Comparison of ENCODE assay signal across 8 mouse cellular contexts in genomic region chr3:88592942-88593576, GRCm38 (mm10). TPM values are rescaled to one million over a fixed set of nuclear protein-coding genes. Genes with fewer than 3 reads are reported as not detected.
A peak's percentile ranks its signal among the peaks of the same experiment; 100 is the strongest.
DNase-seq lines count a peak whose midpoint lies in the region; ATAC-seq and TF ChIP-seq lines count a peak whose summit lies in the region.
"Had no signal": no experiment of that assay in that cellular context is flagged by ENCODE, and none has a peak within 500 bp of the region (broad histone marks: within the 10 kb centered on the region; RNA-seq: fewer than 3 reads in every experiment).

No protein-coding gene starts in this region.

- peak overlapping the region; percentile 71 for H3K4me2 ChIP-seq in CH12.LX (ENCODE audit: insufficient read depth, low read depth, poor library complexity, severe bottlenecking)
- peak overlapping the region; percentile 24 for H3K4me2 ChIP-seq in lung, embryonic 16.5 days (ENCODE audit: low read depth, low read length)
- no peak overlapping the region for H3K4me2 ChIP-seq in kidney, embryonic 16.5 days (replicated peaks; ENCODE audit: low read depth, low read length)

- H3K9ac ChIP-seq in CH12.LX (ENCODE audit: insufficient read depth, low read depth) = peak overlapping the region; percentile 36
- 0 out of 2 replicates have a peak overlapping the region, but pooled peaks have one; percentile 39 for H3K9ac ChIP-seq in lung, embryonic 16.5 days (ENCODE audit: low read length)
- H3K9ac ChIP-seq in kidney, embryonic 16.5 days (replicated peaks; ENCODE audit: low read length) = no peak overlapping the region

- dilution Hi-C loops in CH12.LX (cut with MboI; ENCODE audit: extremely low pct_ligation_motif_present, extremely low pct_unique_long_range_greater_than_20kb, low sequenced_read_pairs) = no loop called here

- TF ChIP-seq CTCF in CH12.LX (conservative IDR thresholded peaks at IDR 0.05 in 1 of 2, IDR thresholded peaks at IDR 0.05 in 1 of 2; ENCODE audit: low read depth in 2 of 2, low read length in 2 of 2) = peak in 1 of 2 experiments; percentile 13; a peak in 1 of 4 replicates
- TF ChIP-seq CTCF in bone marrow, adult 2 months (IDR thresholded peaks at IDR 0.05; ENCODE audit: control insufficient read depth, insufficient read depth, low read length) = no peak
- no peak for TF ChIP-seq CTCF in left cerebral cortex, adult 2 months (IDR thresholded peaks at IDR 0.05)

- peak overlapping the region in 2 of 3 experiments; percentile 30 to 37 for H3K4me3 ChIP-seq in CH12.LX (replicated peaks in 1 of 3; ENCODE audit: low read depth in 2 of 3, low read length in 2 of 3, poor library complexity in 1 of 3)
- H3K4me3 ChIP-seq in bone marrow, adult 2 months (replicated peaks; ENCODE audit: control insufficient read depth, low read depth, low read length) = peak overlapping the region; percentile 32
- peak overlapping the region; percentile 22 for H3K4me3 ChIP-seq in lung, embryonic 16.5 days (ENCODE audit: low read length)
- H3K4me3 ChIP-seq in left cerebral cortex, adult 2 months = no peak overlapping the region
- H3K4me3 ChIP-seq in kidney, embryonic 16.5 days (ENCODE audit: low read length) = no peak overlapping the region

- H3K27ac ChIP-seq in CH12.LX (ENCODE audit: insufficient read depth, low read depth) = peak overlapping the region; percentile 76
- H3K27ac ChIP-seq in bone marrow, adult 2 months (ENCODE audit: control insufficient read depth, insufficient read depth, low read depth, low read length, poor library complexity) = peak overlapping the region; percentile 50
- H3K27ac ChIP-seq in lung, embryonic 16.5 days (ENCODE audit: low read length) = peak overlapping the region; percentile 92
- H3K27ac ChIP-seq in left cerebral cortex, adult 2 months = no peak overlapping the region
- no peak overlapping the region for H3K27ac ChIP-seq in kidney, embryonic 16.5 days (ENCODE audit: low read length)

- TF ChIP-seq POLR2A in CH12.LX (IDR thresholded peaks at IDR 0.05; ENCODE audit: low read depth, low read length) = peak; percentile 27; the same call in 1 of the 2 replicates
- no peak for TF ChIP-seq POLR2A in bone marrow, adult 2 months (IDR thresholded peaks at IDR 0.05; ENCODE audit: borderline replicate concordance, control insufficient read depth, low read depth, low read length)

- peak; percentile 39; the same call in 1 of the 2 replicates for ATAC-seq in lung, embryonic 16.5 days (ENCODE audit: low read depth)
- ATAC-seq in kidney, embryonic 16.5 days (ENCODE audit: low FRiP score, low TSS enrichment) = no peak

- 9% methylated on average over 10 of the region's 10 CpGs for WGBS in bone marrow, adult 2 months
- WGBS in lung, embryonic 16.5 days = 58% methylated on average over 10 of the region's 10 CpGs
- 69% methylated on average over 10 of the region's 10 CpGs for WGBS in kidney, embryonic 16.5 days

- peaks cover 13 to 29% of the 10 kb centered on the region in 2 experiments for H3K4me1 ChIP-seq in CH12.LX (ENCODE audit: control insufficient read depth in 1 of 2, insufficient read depth in 2 of 2)
- H3K4me1 ChIP-seq in bone marrow, adult 2 months (ENCODE audit: control insufficient read depth, insufficient read depth, low read length) = peaks cover 6% of the 10 kb centered on the region
- peaks cover 27% of the 10 kb centered on the region for H3K4me1 ChIP-seq in lung, embryonic 16.5 days (replicated peaks; ENCODE audit: control insufficient read depth, insufficient read depth, low read length)
- H3K4me1 ChIP-seq in kidney, embryonic 16.5 days (ENCODE audit: insufficient read depth, low read length) = peaks cover 20% of the 10 kb centered on the region

- H3K79me2 ChIP-seq in CH12.LX (replicated peaks; ENCODE audit: control insufficient read depth, extremely low read depth, insufficient read depth, poor library complexity, severe bottlenecking) = no peaks in the 10 kb centered on the region

- no peak for TF ChIP-seq RAD21 in CH12.LX (IDR thresholded peaks at IDR 0.05; ENCODE audit: low read depth, low read length)

- intact Hi-C loops in left cerebral cortex, adult 2 months (cut with DNase I) = loop anchor here (5.0 kb wide), 1 partner anchor 144 kb away; no protein-coding TSS in a partner anchor

- peak; percentile 88 for TF ChIP-seq EP300 in CH12.LX (IDR thresholded peaks at IDR 0.05; ENCODE audit: low read length)

- no peaks in the 10 kb centered on the region for H3K9me3 ChIP-seq in CH12.LX (replicated peaks; ENCODE audit: low read length)
- no peaks in the 10 kb centered on the region for H3K9me3 ChIP-seq in lung, embryonic 16.5 days (ENCODE audit: control insufficient read depth, low read length)
- H3K9me3 ChIP-seq in kidney, embryonic 16.5 days (ENCODE audit: low read length) = no peaks in the 10 kb centered on the region

- DNase-seq in CH12.LX (ENCODE audit: extremely low read depth) = peak; percentile 63
- DNase-seq in spleen, postnatal 10 days (ENCODE audit: low spot score in 2 of 2) = peak; percentile 44 to 55
- DNase-seq in left cerebral cortex, adult 2 months (ENCODE audit: extremely low spot score in 1 of 2, low spot score in 2 of 2) = no peak
- no peak for DNase-seq in layer of hippocampus, postnatal 14 days (ENCODE audit: low spot score in 2 of 2)
- DNase-seq: adrenal gland, adult 8-10 months had no signal

- H3K27me3 ChIP-seq in CH12.LX (replicated peaks) = no peaks in the 10 kb centered on the region
- no peaks in the 10 kb centered on the region for H3K27me3 ChIP-seq in lung, embryonic 16.5 days (ENCODE audit: control insufficient read depth, insufficient read depth, low read depth, low read length)
- H3K27me3 ChIP-seq in kidney, embryonic 16.5 days (ENCODE audit: insufficient read depth, low read length) = no peaks in the 10 kb centered on the region

- H3K36me3 ChIP-seq in CH12.LX (replicated peaks in 1 of 2; ENCODE audit: control insufficient read depth in 1 of 2, insufficient read depth in 1 of 2, low read length in 1 of 2) = peaks cover 5 to 28% of the 10 kb centered on the region in 2 experiments
- H3K36me3 ChIP-seq in lung, embryonic 16.5 days (ENCODE audit: control insufficient read depth, insufficient read depth, low read length) = 0 out of 2 replicates have a peak, but pooled peaks cover 2% of the 10 kb centered on the region
- peaks cover 11% of the 10 kb centered on the region for H3K36me3 ChIP-seq in kidney, embryonic 16.5 days (ENCODE audit: insufficient read depth, low read length)

- in situ Hi-C loops in CH12.LX (cut with MboI; ENCODE audit: low pct_ligation_motif_present, low pct_unique_long_range_greater_than_20kb, low sequenced_read_pairs) = no loop called here

RNA-seq across cellular contexts. Expression of gene Arhgef2, which starts 12.7 kb away (rescaled TPM):
- total RNA-seq in CH12.LX (2012; rRNA removed) = 40.0 and 43.9 TPM in 2 replicates
- total RNA-seq in CH12.LX (2014; rRNA removed) = 15.0 and 18.5 TPM in 2 replicates
- 31.4 and 43.1 TPM in 2 replicates for polyA plus RNA-seq in CH12.LX (2012; ENCODE audit: insufficient read length, low read depth)
- 39.3 and 96.1 TPM in 2 replicates for polyA plus RNA-seq in bone marrow, adult 2 months (2011; ENCODE audit: insufficient read depth, insufficient read length, low replicate concordance, missing spikeins)
- polyA plus RNA-seq in lung, embryonic 16.5 days (2015; fragmentation: Nextera tagmentation; extraction: Ambion mirVana) = 123 and 125 TPM in 2 replicates
- total RNA-seq in left cerebral cortex, adult 2 months (2021) = 100 to 1,000 TPM; 239 to 266 TPM
- polyA plus RNA-seq in kidney, embryonic 16.5 days (2015; fragmentation: Nextera tagmentation; extraction: Ambion mirVana) = 103 and 119 TPM in 2 replicates
- total RNA-seq in layer of hippocampus, postnatal 14 days (2021) = 100 to 1,000 TPM; 258 to 259 TPM

RNA-seq across cellular contexts. Expression of gene Ssr2, which starts 17.4 kb away (rescaled TPM):
- total RNA-seq in CH12.LX (2012; rRNA removed) = 364 and 435 TPM in 2 replicates
- total RNA-seq in CH12.LX (2014; rRNA removed) = 325 and 377 TPM in 2 replicates
- polyA plus RNA-seq in CH12.LX (2012; ENCODE audit: insufficient read length, low read depth) = 307 and 346 TPM in 2 replicates
- 46.1 and 84.8 TPM in 2 replicates for polyA plus RNA-seq in bone marrow, adult 2 months (2011; ENCODE audit: insufficient read depth, insufficient read length, low replicate concordance, missing spikeins)
- 354 and 367 TPM in 2 replicates for polyA plus RNA-seq in lung, embryonic 16.5 days (2015; fragmentation: Nextera tagmentation; extraction: Ambion mirVana)
- total RNA-seq in left cerebral cortex, adult 2 months (2021) = 10 to 100 TPM; 90.2 to 90.3 TPM
- 269 and 323 TPM in 2 replicates for polyA plus RNA-seq in kidney, embryonic 16.5 days (2015; fragmentation: Nextera tagmentation; extraction: Ambion mirVana)
- 100 to 1,000 TPM; 110 to 120 TPM for total RNA-seq in layer of hippocampus, postnatal 14 days (2021)

RNA-seq across cellular contexts. Expression of gene Ubqln4, which starts 39.5 kb away (rescaled TPM):
- total RNA-seq in CH12.LX (2012; rRNA removed) (39.6 and 47.3 TPM in 2 replicates), CH12.LX (2014; rRNA removed) (22.4 and 22.8 TPM in 2 replicates)
- polyA plus RNA-seq in CH12.LX (2012; ENCODE audit: insufficient read length, low read depth) = 55.7 and 62.2 TPM in 2 replicates
- polyA plus RNA-seq in bone marrow, adult 2 months (2011; ENCODE audit: insufficient read depth, insufficient read length, low replicate concordance, missing spikeins) = 20.9 and 25.2 TPM in 2 replicates
- polyA plus RNA-seq in lung, embryonic 16.5 days (2015; fragmentation: Nextera tagmentation; extraction: Ambion mirVana) = 39.3 and 41.8 TPM in 2 replicates
- total RNA-seq in left cerebral cortex, adult 2 months (2021) = 100 to 1,000 TPM; 137 to 148 TPM
- 52.7 and 57.8 TPM in 2 replicates for polyA plus RNA-seq in kidney, embryonic 16.5 days (2015; fragmentation: Nextera tagmentation; extraction: Ambion mirVana)
- total RNA-seq in layer of hippocampus, postnatal 14 days (2021) = 10 to 100 TPM; 77.3 to 81.8 TPM

RNA-seq across cellular contexts. Expression of gene Lamtor2, which starts 40.2 kb away (rescaled TPM):
- total RNA-seq in CH12.LX (2012; rRNA removed) (73.2 and 96.6 TPM in 2 replicates), CH12.LX (2014; rRNA removed) (42.3 and 44.0 TPM in 2 replicates)
- polyA plus RNA-seq in CH12.LX (2012; ENCODE audit: insufficient read length, low read depth) = 56.0 and 83.9 TPM in 2 replicates
- 82.9 and 126 TPM in 2 replicates for polyA plus RNA-seq in bone marrow, adult 2 months (2011; ENCODE audit: insufficient read depth, insufficient read length, low replicate concordance, missing spikeins)
- polyA plus RNA-seq in lung, embryonic 16.5 days (2015; fragmentation: Nextera tagmentation; extraction: Ambion mirVana) = 169 and 183 TPM in 2 replicates
- total RNA-seq in left cerebral cortex, adult 2 months (2021) = 10 to 100 TPM; 98.3 to 99.1 TPM
- polyA plus RNA-seq in kidney, embryonic 16.5 days (2015; fragmentation: Nextera tagmentation; extraction: Ambion mirVana) = 189 and 207 TPM in 2 replicates
- total RNA-seq in layer of hippocampus, postnatal 14 days (2021) = 100 to 1,000 TPM in 1 of 2 experiments, 10 to 100 TPM in 1; 96.1 to 113 TPM

RNA-seq across cellular contexts. Expression of gene Rab25, which starts 45.0 kb away (rescaled TPM):
- total RNA-seq in CH12.LX (2012; rRNA removed) (4.1 and 7.1 TPM in 2 replicates), CH12.LX (2014; rRNA removed) (0.76 and 0.79 TPM in 2 replicates)
- 1.8 and 2.0 TPM in 2 replicates for polyA plus RNA-seq in CH12.LX (2012; ENCODE audit: insufficient read length, low read depth)
- 1.4 TPM in 1 of 2 replicates, not detected in the other for polyA plus RNA-seq in bone marrow, adult 2 months (2011; ENCODE audit: insufficient read depth, insufficient read length, low replicate concordance, missing spikeins)
- polyA plus RNA-seq in lung, embryonic 16.5 days (2015; fragmentation: Nextera tagmentation; extraction: Ambion mirVana) = 48.0 and 61.2 TPM in 2 replicates
- not detected for total RNA-seq in left cerebral cortex, adult 2 months (2021)
- polyA plus RNA-seq in kidney, embryonic 16.5 days (2015; fragmentation: Nextera tagmentation; extraction: Ambion mirVana) = 17.3 and 23.9 TPM in 2 replicates
- not detected for total RNA-seq in layer of hippocampus, postnatal 14 days (2021)
- total RNA-seq: adrenal gland, adult 8-10 months had no signal

Comparison
In these comparisons a context has a peak if more than half of its experiments do, and no peak if none do; other contexts are left out.
1. DNase-seq: peak in CH12.LX (single experiment) and spleen, postnatal 10 days (2 of 2); none in left cerebral cortex, adult 2 months (0 of 2) and layer of hippocampus, postnatal 14 days (0 of 2).
2. H3K27ac ChIP-seq: peak in CH12.LX (single experiment), bone marrow, adult 2 months (single experiment) and lung, embryonic 16.5 days (single experiment); none in left cerebral cortex, adult 2 months (single experiment) and kidney, embryonic 16.5 days (single experiment).
3. H3K4me3 ChIP-seq: peak in CH12.LX (2 of 3), bone marrow, adult 2 months (single experiment) and lung, embryonic 16.5 days (single experiment); none in left cerebral cortex, adult 2 months (single experiment) and kidney, embryonic 16.5 days (single experiment).